Mouse (Mus musculus) embryonic facial prominence, embryonic 11.5 days (tissue): ENCODE results near the gene Nup210l. TPM values are rescaled to one million over a fixed set of nuclear protein-coding genes. Genes with fewer than 3 reads are reported as not detected.

Source experiments
- ATAC-seq: fragments of 200-750 bp; cut with Nextera tagmentation; replicated peaks from 2 replicates; pipeline ENCODE4 v1.8.0; 2017; ENCODE audit warnings: low read depth; ENCODE audit not compliant: insufficient number of reproducible peaks, low FRiP score, low TSS enrichment
- DNase-seq: peaks from one replicate; pipeline ENCODE4 v3.0.0-alpha.2; 2015; ENCODE audit warnings: low spot score
- H3K27ac ChIP-seq: fragments of 300-500 bp; sonication (generic); replicated peaks from 2 replicates; pipeline ENCODE4 v1.5.1; 2014; ENCODE audit warnings: mild to moderate bottlenecking, low read depth, low read length, control low read depth
- H3K27me3 ChIP-seq: fragments of 300-500 bp; sonication (generic); 2 replicates; pipeline ENCODE4 v1.6.1; 2014; ENCODE audit warnings: mild to moderate bottlenecking, low read length, moderate library complexity, mixed read lengths; ENCODE audit not compliant: control insufficient read depth, insufficient read depth
- H3K36me3 ChIP-seq: fragments of 300-500 bp; sonication (generic); replicated peaks from 2 replicates; pipeline ENCODE4 v1.6.1; 2014; ENCODE audit warnings: low read depth, mild to moderate bottlenecking, low read length, moderate library complexity, mixed read lengths; ENCODE audit not compliant: control insufficient read depth, insufficient read depth
- H3K4me1 ChIP-seq: fragments of 300-500 bp; sonication (generic); 2 replicates; pipeline ENCODE4 v1.6.1; 2014; ENCODE audit warnings: low read length, mixed read lengths; ENCODE audit not compliant: control insufficient read depth, insufficient read depth
- H3K4me2 ChIP-seq: fragments of 300-500 bp; sonication (generic); 2 replicates; pipeline ENCODE4 v1.6.1; 2014; ENCODE audit warnings: low read depth, mild to moderate bottlenecking, control low read depth, low read length, moderate library complexity
- H3K4me3 ChIP-seq: fragments of 300-500 bp; sonication (generic); 2 replicates; pipeline ENCODE4 v1.5.1; 2014; ENCODE audit warnings: low read depth, low read length, control low read depth
- H3K9ac ChIP-seq: fragments of 300-500 bp; sonication (generic); replicated peaks from 2 replicates; pipeline ENCODE4 v1.6.1; 2014; ENCODE audit warnings: mild to moderate bottlenecking, control low read depth, low read length
- H3K9me3 ChIP-seq: fragments of 300-500 bp; sonication (generic); replicated peaks from 2 replicates; pipeline ENCODE4 v1.6.1; 2016; ENCODE audit warnings: mild to moderate bottlenecking, low read length, inconsistent platforms, mixed read lengths; ENCODE audit not compliant: control insufficient read depth
- WGBS: fragments of 180-500 bp; shearing (Covaris S2); extraction: QIAGEN DNeasy Blood & Tissue Kit; methylation state at CpG from one replicate; pipeline ENCODE4 v1.1.7; 2014; 5-methylcytosine and 5-hydroxymethylcytosine counted together
- polyA plus RNA-seq: library from polyadenylated mRNA; unstranded; fragments of >200 nt; fragmentation: Nextera tagmentation; extraction: Ambion mirVana; gene quantifications from 2 replicates; pipeline ENCODE4 v1.2.1, GENCODE M21; 2014

Nup210l gene
- polyA plus RNA-seq, 1 experiment from 2014 or later = 0.45 TPM

GRCm38 (mm10) chr3:90137606-90138005, 33.7 kb downstream of the Nup210l start:
- Histone ChIP-seq H3K9ac (no peak overlapping the region), H3K4me2 (no peak overlapping the region), H3K27me3 (no peaks in the 10 kb centered on the region), H3K36me3 (no peaks in the 10 kb centered on the region), H3K9me3 (no peaks in the 10 kb centered on the region), H3K4me1 (no peaks in the 10 kb centered on the region), H3K4me3 (no peak overlapping the region), H3K27ac (no peak overlapping the region)
- 83% methylated on average over 1 of the region's 1 CpGs for WGBS
- ATAC-seq = no peak
- DNase-seq = no peak

DNA sequence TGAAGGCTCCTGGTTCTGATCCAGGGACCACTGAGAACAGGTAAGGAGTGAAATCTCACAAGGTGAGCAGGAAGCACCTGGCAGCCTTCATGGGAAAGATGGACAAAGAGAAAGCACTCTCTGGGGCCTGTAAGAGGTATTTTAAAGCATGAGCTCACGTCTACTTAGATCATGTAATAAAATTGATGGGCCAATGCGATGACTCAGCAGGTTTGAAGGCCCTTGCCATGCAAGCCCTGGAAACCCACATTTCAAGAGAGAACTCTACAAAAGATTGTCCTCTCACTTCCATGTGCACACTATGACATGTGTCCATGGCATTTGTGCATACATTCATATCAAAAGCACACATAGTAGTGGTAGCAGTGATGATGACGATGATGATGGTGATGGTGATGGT, 36.0 kb downstream of the Nup210l start:
- H3K9ac ChIP-seq = no peak overlapping the region
- 87% methylated on average over 3 of the region's 3 CpGs for WGBS
- no peaks in the 10 kb centered on the region for H3K4me1 ChIP-seq
- DNase-seq (no peak), ATAC-seq (no peak)
- no peaks in the 10 kb centered on the region for H3K9me3 ChIP-seq
- H3K27ac ChIP-seq = no peak overlapping the region
- H3K4me2 ChIP-seq = no peak overlapping the region
- H3K36me3 ChIP-seq = no peaks in the 10 kb centered on the region
- no peak overlapping the region for H3K4me3 ChIP-seq
- H3K27me3 ChIP-seq = no peaks in the 10 kb centered on the region

DNA sequence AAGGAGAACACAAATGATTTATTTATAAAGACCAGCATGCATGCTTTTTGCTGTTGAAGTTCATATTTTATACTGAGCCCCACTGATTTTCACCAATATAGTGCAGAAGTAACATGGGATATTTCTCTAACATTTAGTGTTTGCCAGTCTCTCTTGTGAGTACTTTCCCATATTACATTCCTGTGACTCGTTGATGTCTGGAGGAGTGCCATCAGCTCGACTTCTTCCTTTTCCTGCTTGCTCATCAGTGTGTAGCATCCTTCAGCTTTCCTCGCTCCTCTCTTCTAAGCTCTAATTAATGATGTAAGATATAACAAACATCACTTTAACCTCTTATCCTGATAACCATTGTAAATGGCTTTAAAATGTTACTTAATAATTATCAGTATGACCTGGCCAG, 41.5 kb downstream of the Nup210l start:
- Histone ChIP-seq H3K4me1 (no peaks in the 10 kb centered on the region), H3K27me3 (no peaks in the 10 kb centered on the region), H3K4me2 (no peak overlapping the region), H3K27ac (no peak overlapping the region), H3K9ac (no peak overlapping the region), H3K9me3 (no peaks in the 10 kb centered on the region), H3K36me3 (no peaks in the 10 kb centered on the region), H3K4me3 (no peak overlapping the region)
- no peak for ATAC-seq
- WGBS = 88% methylated on average over 3 of the region's 3 CpGs
- DNase-seq = no peak

- H3K4me3 ChIP-seq = no peak overlapping the region
- 92% methylated on average over 1 of the region's 1 CpGs for WGBS
- H3K27ac ChIP-seq = no peak overlapping the region
- DNase-seq (no peak), ATAC-seq (no peak)
- H3K9ac ChIP-seq = no peak overlapping the region
- no peaks in the 10 kb centered on the region for H3K36me3 ChIP-seq
- no peaks in the 10 kb centered on the region for H3K4me1 ChIP-seq
- H3K27me3 ChIP-seq = no peaks in the 10 kb centered on the region
- H3K4me2 ChIP-seq = no peak overlapping the region
- H3K9me3 ChIP-seq = no peaks in the 10 kb centered on the region
Measured at GRCm38 (mm10) chr3:90146651-90147050, 42.7 kb downstream of the Nup210l start.

DNA sequence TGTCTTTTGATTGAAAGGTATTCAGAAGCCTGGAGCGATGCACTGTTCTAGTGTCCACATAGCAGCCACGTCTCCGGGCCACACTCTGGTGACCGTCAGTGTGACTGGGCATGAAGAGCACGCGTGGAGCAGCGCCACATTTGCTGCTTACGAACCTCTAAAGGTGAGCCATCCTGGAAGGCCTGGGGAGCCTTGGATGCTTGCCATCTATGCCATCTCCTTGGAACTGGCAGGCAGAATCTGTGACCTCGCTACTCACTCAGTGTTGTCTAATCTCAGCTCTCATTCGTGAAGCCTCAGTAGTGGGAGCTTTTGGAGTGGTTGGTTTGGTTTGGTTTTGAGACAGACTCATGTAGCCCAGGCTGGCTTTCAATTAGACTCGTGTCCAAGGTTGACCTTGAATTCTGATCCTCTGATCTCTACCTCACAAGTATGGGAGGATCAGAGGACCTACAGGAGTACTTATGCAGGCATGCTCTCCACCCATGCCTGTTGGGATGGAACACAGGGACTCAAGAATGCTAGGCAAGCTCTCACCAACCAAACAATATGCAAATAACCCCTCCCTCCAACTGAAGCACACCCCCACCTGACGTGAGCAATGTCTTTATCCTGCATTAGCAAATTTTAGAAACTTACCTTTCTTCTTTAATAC, 47.3 kb downstream of the Nup210l start:
- WGBS = 87% methylated on average over 12 of the region's 12 CpGs
- Histone ChIP-seq H3K36me3 (no peaks in the 10 kb centered on the region), H3K27me3 (no peaks in the 10 kb centered on the region), H3K9me3 (no peaks in the 10 kb centered on the region), H3K4me2 (no peak overlapping the region), H3K9ac (no peak overlapping the region), H3K27ac (no peak overlapping the region), H3K4me1 (no peaks in the 10 kb centered on the region), H3K4me3 (no peak overlapping the region)
- DNase-seq = no peak
- ATAC-seq = no peak

GRCm38 (mm10) chr3:90155996-90156395, 52.1 kb downstream of the Nup210l start:
- Histone ChIP-seq H3K4me3 (no peak overlapping the region), H3K9ac (no peak overlapping the region), H3K4me2 (no peak overlapping the region), H3K27ac (no peak overlapping the region), H3K4me1 (no peaks in the 10 kb centered on the region), H3K36me3 (no peaks in the 10 kb centered on the region), H3K9me3 (no peaks in the 10 kb centered on the region), H3K27me3 (no peaks in the 10 kb centered on the region)
- DNase-seq = no peak
- ATAC-seq = no peak
- 67% methylated on average over 5 of the region's 5 CpGs for WGBS

DNA sequence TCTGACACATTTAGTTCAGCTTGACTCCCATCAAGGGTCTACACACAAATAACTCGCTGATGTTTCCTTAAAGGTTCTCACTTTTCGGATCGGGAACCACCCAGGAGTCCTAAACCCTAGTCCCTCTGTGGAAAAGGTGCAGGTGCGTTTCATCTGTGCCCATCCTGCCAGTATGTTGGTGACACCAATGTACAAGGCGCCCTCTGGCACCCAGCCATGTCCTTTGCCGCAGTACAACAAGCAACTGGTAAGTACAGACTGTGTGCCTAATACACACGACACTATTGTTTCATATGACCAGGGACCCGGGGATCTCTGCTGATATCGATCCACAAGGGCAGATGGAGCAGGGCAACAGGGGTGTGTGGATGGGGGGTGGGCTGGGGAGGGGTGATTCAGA, 55.8 kb downstream of the Nup210l start:
- no peak for DNase-seq
- H3K9ac ChIP-seq = no peak overlapping the region

DNA sequence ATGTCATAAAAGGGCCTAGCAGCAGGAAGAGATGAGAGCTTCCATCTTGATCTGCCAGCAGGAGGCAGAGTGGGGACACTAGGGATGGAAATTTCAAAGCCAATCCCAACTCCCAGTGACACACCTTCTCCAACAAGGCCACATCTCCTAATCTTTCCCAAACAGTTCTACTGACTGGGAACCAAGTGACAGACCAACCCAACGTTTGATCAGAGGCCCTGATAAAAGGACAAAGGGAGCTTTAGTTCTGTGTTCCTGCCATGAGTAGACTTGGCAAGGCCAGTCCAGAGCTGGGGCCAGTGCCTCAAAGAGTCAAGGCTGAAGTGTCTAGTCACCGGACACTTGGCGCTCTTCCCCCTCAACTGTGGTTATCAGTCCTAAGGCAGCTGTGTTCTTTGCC, 57.6 kb downstream of the Nup210l start:
- Histone ChIP-seq H3K27ac (no peak overlapping the region), H3K4me1 (no peaks in the 10 kb centered on the region), H3K36me3 (no peaks in the 10 kb centered on the region), H3K27me3 (no peaks in the 10 kb centered on the region), H3K9me3 (no peaks in the 10 kb centered on the region), H3K9ac (no peak overlapping the region), H3K4me3 (no peak overlapping the region), H3K4me2 (no peak overlapping the region)
- DNase-seq (no peak), ATAC-seq (no peak)
- WGBS = 88% methylated on average over 3 of the region's 3 CpGs

More for the DNA sequence above, 55.8 kb downstream of the Nup210l start:
- H3K27me3 ChIP-seq = no peaks in the 10 kb centered on the region
- no peak overlapping the region for H3K4me3 ChIP-seq
- no peaks in the 10 kb centered on the region for H3K4me1 ChIP-seq
- no peaks in the 10 kb centered on the region for H3K9me3 ChIP-seq
- no peaks in the 10 kb centered on the region for H3K36me3 ChIP-seq
- 92% methylated on average over 9 of the region's 9 CpGs for WGBS
- no peak overlapping the region for H3K27ac ChIP-seq
- no peak overlapping the region for H3K4me2 ChIP-seq
- no peak for ATAC-seq
